Mouse (Mus musculus) bone marrow, adult 2 months (tissue): ENCODE results near the gene Lasp1.

Source experiments
- CTCF ChIP-seq: fragments of 200-500 bp; IDR thresholded peaks from 2 replicates; pipeline ENCODE4 v1.5.1; 2011; ENCODE audit warnings: low read length, control low read depth; ENCODE audit not compliant: control insufficient read depth, insufficient read depth
- POLR2A ChIP-seq: fragments of 200-500 bp; IDR thresholded peaks from 2 replicates; pipeline ENCODE4 v1.6.1; 2011; ENCODE audit warnings: low read depth, mild to moderate bottlenecking, control low read depth, low read length, borderline replicate concordance; ENCODE audit not compliant: control insufficient read depth

DNA sequence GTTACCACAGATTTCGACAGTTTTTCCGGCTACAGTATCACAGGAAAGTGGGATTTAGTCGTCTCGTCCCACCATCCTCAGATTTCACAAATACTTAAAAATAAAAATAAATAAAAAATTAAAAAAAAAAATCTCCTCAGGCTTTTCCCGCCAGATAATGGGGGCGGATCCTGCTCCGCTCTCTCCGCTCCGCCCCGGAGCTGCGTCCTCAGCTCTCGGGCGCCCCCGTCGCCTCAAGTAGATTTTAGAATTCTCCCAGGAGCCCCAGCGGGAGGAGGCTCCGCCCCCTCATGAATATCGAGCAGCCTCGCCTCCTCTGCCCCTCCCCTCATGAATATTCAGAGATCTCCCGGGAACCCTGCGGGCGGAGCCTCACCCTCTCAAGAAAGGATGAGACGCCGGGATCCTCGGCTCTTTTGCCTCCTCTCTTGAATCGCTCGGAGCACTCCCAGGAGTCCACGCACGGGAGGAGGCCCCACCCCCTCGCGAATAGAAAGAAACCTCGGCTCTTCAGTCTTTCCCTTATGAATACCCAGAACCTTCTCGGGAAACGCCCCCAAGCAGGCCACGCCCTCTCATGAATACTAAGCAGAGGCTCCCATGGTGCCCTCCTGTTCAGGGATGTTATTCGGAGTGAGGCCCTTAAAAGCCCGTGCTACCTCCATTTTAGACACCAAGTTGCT, 85.3 kb downstream of the Lasp1 start, which contains the start of gene Fbxo47:
- TF ChIP-seq CTCF (peak; percentile 60), POLR2A (peak; percentile 53; the same call in 1 of the 2 replicates)
